Mouse (Mus musculus): Measurements from ENCODE around the gene Gm13757. TPM values are rescaled to one million over a fixed set of nuclear protein-coding genes. Genes with fewer than 3 reads are reported as not detected.
"Not testable (repeated sequence)": the region's sequence is repeated elsewhere in the genome, so short reads cannot be mapped to it uniquely, and the experiment has no call there.

Gene Gm13757
- polyA plus RNA-seq (2012; ENCODE audit: insufficient read depth, insufficient read length, missing spikeins): not detected in 2 replicates

GRCm38 (mm10) chr2:88449031-88449430 lies at the start of gene Gm13757:
Gm13757 (minus strand) TSS chr2:88449131.
- TF ChIP-seq CTCF (IDR thresholded peaks at IDR 0.05; ENCODE audit: low read depth, low read length) (no peak), POLR2A (IDR thresholded peaks at IDR 0.05; ENCODE audit: borderline replicate concordance, low read depth, low read length) (no peak)
- no peaks in the 10 kb centered on the region for H3K4me1 ChIP-seq (ENCODE audit: control insufficient read depth, insufficient read depth, low read length)
- H3K4me3 ChIP-seq (ENCODE audit: insufficient read depth, low read length): no peak within 1 kb of the TSS
- no peak within 1 kb of the TSS for H3K27ac ChIP-seq (ENCODE audit: insufficient read depth, low read depth, low read length)

DNA sequence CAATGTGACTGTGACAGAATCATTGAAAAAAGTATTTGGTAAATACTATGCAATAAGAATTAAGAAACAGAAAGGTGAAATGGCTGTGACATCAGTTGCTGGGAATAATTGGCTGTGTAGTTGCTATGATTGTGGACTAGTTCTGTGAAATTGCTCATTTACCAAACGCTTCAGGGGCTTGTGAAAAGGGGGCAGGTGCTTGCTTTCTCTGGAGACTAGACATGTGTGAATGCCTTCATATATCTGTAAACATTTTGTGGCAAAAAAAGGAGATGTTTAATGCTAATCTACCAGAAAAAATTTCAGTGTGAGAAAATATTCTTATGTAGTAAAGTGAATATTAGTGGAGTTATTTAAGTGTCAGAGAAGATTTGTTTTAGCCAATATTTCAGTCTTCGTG lies 44.1 kb upstream of the Gm13757 start, which contains the start of gene Olfr1185-ps1:
Gene Olfr1185-ps1 (plus strand): TSS at position 301 of the 400 bp plus-strand sequence.
- no peak for TF ChIP-seq CTCF (IDR thresholded peaks at IDR 0.05; ENCODE audit: low read depth, low read length)
- no peak for TF ChIP-seq POLR2A (IDR thresholded peaks at IDR 0.05; ENCODE audit: borderline replicate concordance, low read depth, low read length)
- no peak within 1 kb of the TSS for H3K27ac ChIP-seq (ENCODE audit: insufficient read depth, low read depth, low read length)
- H3K4me1 ChIP-seq (ENCODE audit: control insufficient read depth, insufficient read depth, low read length): no peaks in the 10 kb centered on the region
- no peak within 1 kb of the TSS for H3K4me3 ChIP-seq (ENCODE audit: insufficient read depth, low read length)

- TF ChIP-seq CTCF (IDR thresholded peaks at IDR 0.05; ENCODE audit: low read depth, low read length): no peak
- no peak for TF ChIP-seq POLR2A (IDR thresholded peaks at IDR 0.05; ENCODE audit: borderline replicate concordance, low read depth, low read length)
- H3K27ac ChIP-seq (ENCODE audit: insufficient read depth, low read depth, low read length): no peak within 1 kb of the TSS
These were observed 34.4 kb upstream of the Gm13757 start, which contains the start of gene Olfr1184 for GRCm38 (mm10) chr2:88483298-88483697. Olfr1184 (plus strand) TSS chr2:88483598.

GRCm38 (mm10) chr2:88454567-88454966 lies 5.6 kb upstream of the Gm13757 start, which contains the start of gene Olfr1183:
Olfr1183 (plus strand) TSS chr2:88454867.
- not testable (repeated sequence) for H3K4me3 ChIP-seq (ENCODE audit: insufficient read depth, low read length); H3K4me1 ChIP-seq (ENCODE audit: control insufficient read depth, insufficient read depth, low read length); H3K27ac ChIP-seq (ENCODE audit: insufficient read depth, low read depth, low read length)

More at GRCm38 (mm10) chr2:88483298-88483697, 34.4 kb upstream of the Gm13757 start, which contains the start of gene Olfr1184:
- H3K4me3 ChIP-seq (ENCODE audit: insufficient read depth, low read length): no peak within 1 kb of the TSS
- H3K4me1 ChIP-seq (ENCODE audit: control insufficient read depth, insufficient read depth, low read length): no peaks in the 10 kb centered on the region

- Histone ChIP-seq H3K4me1 (ENCODE audit: control insufficient read depth, insufficient read depth, low read length) (no peaks in the 10 kb centered on the region), H3K4me3 (ENCODE audit: insufficient read depth, low read length) (no peak within 1 kb of the TSS), H3K27ac (ENCODE audit: insufficient read depth, low read depth, low read length) (no peak within 1 kb of the TSS)
- TF ChIP-seq POLR2A (IDR thresholded peaks at IDR 0.05; ENCODE audit: borderline replicate concordance, low read depth, low read length) (no peak), CTCF (IDR thresholded peaks at IDR 0.05; ENCODE audit: low read depth, low read length) (no peak)
These were observed 22.9 kb downstream of the Gm13757 start, which contains the start of gene Olfr1181 for GRCm38 (mm10) chr2:88426071-88426470. Olfr1181 (minus strand) TSS chr2:88426171.

GRCm38 (mm10) chr2:88419051-88419450 lies 29.9 kb downstream of the Gm13757 start, which contains the start of gene Olfr1180:
Olfr1180 (minus strand) TSS chr2:88419151.
- TF ChIP-seq POLR2A (IDR thresholded peaks at IDR 0.05; ENCODE audit: borderline replicate concordance, low read depth, low read length): no peak
- TF ChIP-seq CTCF (IDR thresholded peaks at IDR 0.05; ENCODE audit: low read depth, low read length): no peak
- H3K27ac ChIP-seq (ENCODE audit: insufficient read depth, low read depth, low read length): no peak within 1 kb of the TSS
- H3K4me3 ChIP-seq (ENCODE audit: insufficient read depth, low read length): no peak within 1 kb of the TSS

DNA sequence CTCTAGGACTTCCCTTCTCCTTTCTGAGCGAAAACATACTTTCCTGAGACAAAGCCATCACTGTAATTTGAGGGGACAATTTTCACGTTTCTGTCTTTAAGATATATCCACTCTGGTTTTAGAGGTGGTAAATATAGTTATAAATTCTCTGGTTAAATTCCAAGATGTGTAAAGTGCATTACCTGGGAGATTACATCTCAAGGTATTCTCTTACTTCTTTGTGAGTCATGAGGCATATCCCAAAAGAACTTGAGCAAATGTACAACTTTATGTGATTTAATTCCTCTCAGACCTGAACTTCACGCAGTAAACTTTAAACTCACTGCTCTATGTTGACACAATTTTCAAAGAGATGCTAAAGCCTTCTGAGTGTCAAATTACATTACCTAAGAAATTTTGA lies 42.6 kb downstream of the Gm13757 start, which contains the start of gene Olfr1179:
Gene Olfr1179 (minus strand): TSS at position 101 of the 400 bp plus-strand sequence.
- no peak for TF ChIP-seq CTCF (IDR thresholded peaks at IDR 0.05; ENCODE audit: low read depth, low read length)
- TF ChIP-seq POLR2A (IDR thresholded peaks at IDR 0.05; ENCODE audit: borderline replicate concordance, low read depth, low read length): no peak
- no peak within 1 kb of the TSS for H3K4me3 ChIP-seq (ENCODE audit: insufficient read depth, low read length)

More at GRCm38 (mm10) chr2:88419051-88419450, 29.9 kb downstream of the Gm13757 start, which contains the start of gene Olfr1180:
- no peaks in the 10 kb centered on the region for H3K4me1 ChIP-seq (ENCODE audit: control insufficient read depth, insufficient read depth, low read length)

More for the DNA sequence above, 42.6 kb downstream of the Gm13757 start, which contains the start of gene Olfr1179:
- Histone ChIP-seq H3K4me1 (ENCODE audit: control insufficient read depth, insufficient read depth, low read length) (no peaks in the 10 kb centered on the region), H3K27ac (ENCODE audit: insufficient read depth, low read depth, low read length) (no peak within 1 kb of the TSS)

Other genes starting within 250 kb of the Gm13757 start
- gene Olfr1170, start 220.8 kb downstream of the Gm13757 start, polyA plus RNA-seq (2012; ENCODE audit: insufficient read depth, insufficient read length, missing spikeins): not detected in 2 replicates
- not detected in 2 replicates for gene Olfr1173, start 169.3 kb downstream of the Gm13757 start, polyA plus RNA-seq (2012; ENCODE audit: insufficient read depth, insufficient read length, missing spikeins)
- gene Olfr1174-ps, start 134.0 kb downstream of the Gm13757 start, polyA plus RNA-seq (2012; ENCODE audit: insufficient read depth, insufficient read length, missing spikeins): not detected in 2 replicates
- gene Olfr1175-ps, start 121.9 kb downstream of the Gm13757 start, polyA plus RNA-seq (2012; ENCODE audit: insufficient read depth, insufficient read length, missing spikeins): 0.15 TPM in 1 of 2 replicates, not detected in the other
- gene Olfr1176, start 112.4 kb downstream of the Gm13757 start, polyA plus RNA-seq (2012; ENCODE audit: insufficient read depth, insufficient read length, missing spikeins): not detected in 2 replicates
- not detected in 2 replicates for gene Olfr1177-ps, start 102.6 kb downstream of the Gm13757 start, polyA plus RNA-seq (2012; ENCODE audit: insufficient read depth, insufficient read length, missing spikeins)
- gene Olfr1178, start 62.1 kb downstream of the Gm13757 start, polyA plus RNA-seq (2012; ENCODE audit: insufficient read depth, insufficient read length, missing spikeins): not detected in 2 replicates
- not detected in 2 replicates for gene Olfr1179, start 42.7 kb downstream of the Gm13757 start, polyA plus RNA-seq (2012; ENCODE audit: insufficient read depth, insufficient read length, missing spikeins)
- not detected in 2 replicates for gene Olfr1180, start 30.0 kb downstream of the Gm13757 start, polyA plus RNA-seq (2012; ENCODE audit: insufficient read depth, insufficient read length, missing spikeins)
- gene Olfr1181, start 23.0 kb downstream of the Gm13757 start, polyA plus RNA-seq (2012; ENCODE audit: insufficient read depth, insufficient read length, missing spikeins): not detected in 2 replicates
- 0.07 and 0.13 TPM in 2 replicates for gene Olfr1183, start 5.7 kb upstream of the Gm13757 start, polyA plus RNA-seq (2012; ENCODE audit: insufficient read depth, insufficient read length, missing spikeins)
- gene Olfr1184, start 34.5 kb upstream of the Gm13757 start, polyA plus RNA-seq (2012; ENCODE audit: insufficient read depth, insufficient read length, missing spikeins): not detected in 2 replicates
- gene Olfr1185-ps1, start 44.2 kb upstream of the Gm13757 start, polyA plus RNA-seq (2012; ENCODE audit: insufficient read depth, insufficient read length, missing spikeins): not detected in 2 replicates
- not detected in 2 replicates for gene Olfr1186, start 69.4 kb upstream of the Gm13757 start, polyA plus RNA-seq (2012; ENCODE audit: insufficient read depth, insufficient read length, missing spikeins)
- gene Olfr1188, start 107.8 kb upstream of the Gm13757 start, polyA plus RNA-seq (2012; ENCODE audit: insufficient read depth, insufficient read length, missing spikeins): not detected in 2 replicates
- gene Olfr1189, start 137.3 kb upstream of the Gm13757 start, polyA plus RNA-seq (2012; ENCODE audit: insufficient read depth, insufficient read length, missing spikeins): not detected in 2 replicates
- gene Olfr1191-ps1, start 191.4 kb upstream of the Gm13757 start, polyA plus RNA-seq (2012; ENCODE audit: insufficient read depth, insufficient read length, missing spikeins): 0.12 TPM in 1 of 2 replicates, not detected in the other
- gene Olfr1192-ps1, start 199.4 kb upstream of the Gm13757 start, polyA plus RNA-seq (2012; ENCODE audit: insufficient read depth, insufficient read length, missing spikeins): 0.12 TPM in 1 of 2 replicates, not detected in the other
- 0.45 TPM in 1 of 2 replicates, not detected in the other for gene Olfr1193, start 226.5 kb upstream of the Gm13757 start, polyA plus RNA-seq (2012; ENCODE audit: insufficient read depth, insufficient read length, missing spikeins)
- not detected in 2 replicates for gene Olfr1195, start 240.1 kb upstream of the Gm13757 start, polyA plus RNA-seq (2012; ENCODE audit: insufficient read depth, insufficient read length, missing spikeins)